In the genomic region with DNA sequence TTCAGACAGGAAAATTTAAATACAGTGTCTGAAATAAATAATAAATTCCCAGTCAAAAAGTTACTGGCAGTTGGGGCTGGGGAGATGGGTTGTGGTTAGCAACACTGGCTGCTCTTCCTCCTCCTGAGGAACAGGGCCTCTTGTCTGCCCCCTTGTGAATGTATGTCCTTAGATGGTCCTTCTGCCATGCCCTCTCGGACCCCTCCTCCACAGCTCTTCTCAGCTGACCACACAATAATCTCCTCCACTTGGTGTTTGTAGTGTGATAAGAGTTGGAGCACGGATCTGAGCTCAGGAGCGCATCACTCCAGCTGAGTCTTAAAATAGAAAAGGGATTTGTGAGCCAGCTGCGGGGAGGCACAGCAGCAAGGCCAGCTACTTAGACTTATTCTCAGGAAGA, we compare ENCODE assay signal across 1 mouse cellular context.
TF ChIP-seq lines count a peak whose summit lies in the region.

No protein-coding gene starts in this region.

TF ChIP-seq in CH12.LX, 34 proteins besides CTCF, POLR2A, EP300 and RAD21 (continued from another document):
- TF ChIP-seq UBTF (IDR thresholded peaks at IDR 0.05; ENCODE audit: low read depth, low read length), result no peak
